Mouse (Mus musculus) retina, postnatal 1 day (tissue): ENCODE data around the gene Dhx32.

Source experiments
- DNase-seq: peaks from one replicate; pipeline ENCODE4 v3.0.0-alpha.2; 2012

Gene Dhx32

DNA sequence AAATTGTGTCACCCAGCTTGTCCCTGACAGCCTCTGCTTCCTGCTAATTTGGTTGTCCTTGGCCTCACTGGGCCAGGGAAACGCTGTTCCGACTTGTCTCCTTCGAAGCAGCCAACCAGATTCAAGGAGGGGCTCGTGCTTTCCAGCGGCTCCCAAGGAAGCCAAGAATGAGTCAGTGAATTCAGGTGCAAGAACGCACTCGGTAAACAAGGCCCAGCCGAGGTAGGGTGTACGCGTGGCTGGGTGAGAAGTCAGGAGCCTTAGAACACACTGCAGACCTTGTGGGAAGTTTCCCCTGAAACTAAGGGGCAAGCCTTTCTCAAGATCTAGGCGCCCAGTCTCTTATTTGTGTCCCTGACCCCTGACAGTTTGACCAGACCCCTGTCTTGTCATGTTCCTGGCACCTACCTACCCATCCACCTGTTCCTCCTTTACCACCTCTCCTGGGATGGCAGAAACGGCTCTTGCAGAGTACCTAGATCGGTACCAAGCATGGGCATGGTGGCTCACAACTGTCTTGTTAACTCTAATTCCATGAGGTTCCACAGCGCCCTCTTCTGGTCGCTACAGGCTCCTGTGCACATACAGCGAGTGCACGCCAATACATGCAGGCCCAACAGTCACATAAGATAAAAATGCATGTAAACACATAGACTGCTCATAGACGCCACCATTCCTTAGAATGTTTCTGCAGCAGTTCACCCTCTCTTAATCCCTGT lies at the start of gene Dhx32:
Dhx32 (minus strand) TSS at position 10 of the 719 bp plus-strand sequence.
- DNase-seq: peak; percentile 92

DNA sequence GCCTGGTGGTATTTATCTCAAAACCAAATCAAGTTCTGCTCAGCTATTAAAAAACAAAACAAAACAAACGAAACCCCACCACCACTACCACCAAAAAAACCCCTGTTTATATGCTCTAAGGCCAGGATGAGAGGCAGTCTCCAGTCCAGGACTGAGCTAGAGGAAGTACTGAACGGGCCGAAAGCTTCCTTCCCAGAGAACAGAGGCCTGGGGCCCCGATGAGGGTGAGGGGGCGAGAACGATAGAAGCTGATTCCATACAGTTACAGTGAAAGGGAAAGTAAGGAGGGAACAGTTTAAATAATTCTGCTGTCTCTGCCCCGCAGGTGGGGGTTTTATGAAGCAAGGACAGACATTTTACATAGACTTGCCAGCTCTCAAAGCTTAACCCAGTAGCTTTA lies 47.1 kb upstream of the Dhx32 start:
- no peak for DNase-seq

DNA sequence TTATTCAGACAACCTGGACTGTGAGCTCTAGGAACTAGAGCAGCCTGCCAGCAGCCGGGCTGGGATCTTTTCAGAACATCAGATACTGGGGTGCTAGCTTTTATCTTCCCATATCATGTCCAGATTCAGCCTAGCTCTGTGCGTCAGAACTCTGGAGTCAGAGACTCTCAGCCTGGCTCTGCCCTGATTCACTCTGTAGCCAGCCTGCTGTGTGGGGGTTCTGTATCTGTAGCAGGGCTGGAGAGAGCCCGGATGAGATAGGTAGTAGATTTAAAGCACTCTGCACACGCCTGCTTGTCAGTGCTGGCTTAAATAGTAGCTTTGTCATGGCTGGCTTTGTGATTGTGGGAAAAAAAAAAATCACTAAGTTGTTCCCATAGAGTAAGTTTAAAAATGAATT lies 46.0 kb upstream of the Dhx32 start:
- no peak for DNase-seq

DNA sequence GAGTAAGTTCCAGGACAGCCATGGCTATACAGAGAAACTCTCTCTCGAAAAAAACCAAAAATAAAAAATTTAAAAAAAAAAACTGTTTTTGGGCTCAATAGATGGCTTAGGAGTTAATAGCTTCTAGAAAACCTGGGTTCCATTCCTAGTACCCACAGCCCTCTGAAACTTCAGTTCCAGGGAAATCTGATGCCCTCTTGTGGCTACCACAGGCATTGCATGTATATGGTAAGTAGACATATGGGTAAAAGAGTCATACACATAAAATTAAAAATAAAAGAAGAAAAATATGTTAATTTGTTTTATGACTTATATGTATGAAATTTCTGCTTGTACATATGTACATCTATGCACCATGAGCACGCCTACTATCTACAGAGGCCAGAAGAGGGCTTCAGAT lies 42.1 kb upstream of the Dhx32 start:
- peak; percentile 20 for DNase-seq

DNA sequence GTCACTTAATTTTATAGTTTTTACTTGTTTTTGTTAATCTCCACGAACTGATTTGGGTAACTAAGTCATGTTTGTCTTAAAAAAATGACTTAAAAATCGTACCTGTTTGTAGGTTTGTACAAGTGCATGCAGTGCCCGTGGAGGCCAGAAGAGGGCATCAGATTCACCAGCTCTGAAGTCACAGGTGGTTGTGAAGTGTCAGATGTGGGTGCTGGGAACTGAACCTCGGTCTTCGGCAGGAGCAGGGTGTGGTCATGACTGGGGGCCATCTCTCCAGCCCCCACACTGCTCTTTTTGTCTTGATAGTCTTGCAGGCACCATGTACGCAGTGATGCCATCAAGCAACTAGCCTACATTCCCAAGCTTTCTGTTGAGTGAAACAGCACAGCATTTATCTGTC lies 41.2 kb upstream of the Dhx32 start:
- no peak for DNase-seq

DNA sequence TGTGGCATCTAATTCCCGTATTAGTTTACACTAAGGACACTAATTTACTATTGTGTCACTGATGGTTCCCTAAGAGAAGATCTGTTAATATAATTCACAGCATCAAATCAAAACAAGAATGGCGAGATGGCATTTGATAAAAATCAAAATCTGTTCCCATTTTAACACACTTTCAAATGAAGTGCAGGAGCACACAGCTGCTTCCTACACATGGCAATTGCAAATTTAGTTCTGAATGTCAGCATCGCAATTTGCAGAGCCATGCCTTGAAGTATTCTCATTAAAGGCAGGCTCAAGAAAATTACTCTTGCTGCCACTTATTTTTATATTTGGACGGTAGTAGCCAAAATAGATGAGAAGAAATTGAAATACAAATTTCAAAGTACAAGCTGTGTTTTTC lies 30.8 kb upstream of the Dhx32 start:
- DNase-seq: no peak

DNA sequence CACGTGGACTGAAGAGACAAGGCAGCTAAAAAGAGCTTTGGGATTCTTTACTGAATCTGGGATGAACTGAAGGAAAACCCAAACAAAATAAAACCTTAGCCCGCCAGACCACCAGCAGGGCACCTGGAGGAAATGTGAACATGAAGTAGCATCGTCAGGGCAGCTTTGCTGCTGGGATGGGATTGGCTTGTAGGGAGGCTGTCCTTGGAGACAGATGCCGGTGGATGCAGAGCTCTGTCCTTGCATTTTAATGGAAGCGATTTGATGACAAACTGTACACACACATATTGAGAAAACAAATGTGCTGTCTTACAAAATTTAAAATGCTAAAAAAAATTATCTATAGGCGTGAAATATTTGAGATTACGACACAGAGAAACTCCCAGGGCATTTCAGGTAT lies 30.4 kb upstream of the Dhx32 start:
- no peak for DNase-seq

DNA sequence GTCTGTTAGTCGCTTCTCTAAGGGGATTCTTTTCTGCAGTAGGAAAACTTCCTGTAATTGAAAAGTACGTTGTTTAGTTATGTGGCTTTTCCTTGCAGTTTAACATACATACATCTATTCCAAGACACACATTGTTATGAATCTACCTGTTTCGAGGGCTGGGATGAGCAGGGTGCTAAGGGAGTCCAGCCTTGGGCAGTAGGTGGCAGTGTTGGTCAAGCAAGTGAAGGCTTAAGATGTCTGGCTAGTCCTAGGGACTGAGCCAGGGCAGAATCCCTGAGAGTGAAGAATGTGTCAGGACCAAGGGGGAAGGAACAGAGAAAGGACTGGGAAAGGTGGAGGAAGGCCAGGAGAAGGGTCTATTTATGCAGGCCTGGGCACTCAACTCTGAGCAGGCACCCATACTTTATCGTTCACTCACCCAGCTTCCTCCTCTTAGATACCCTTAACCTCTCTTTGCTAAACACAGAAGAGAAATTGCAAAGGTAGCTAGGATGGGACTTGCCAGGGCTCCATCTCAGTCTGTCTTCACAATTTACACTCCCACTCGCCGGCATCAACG lies 23.2 kb upstream of the Dhx32 start:
- DNase-seq: peak; percentile 78

DNA sequence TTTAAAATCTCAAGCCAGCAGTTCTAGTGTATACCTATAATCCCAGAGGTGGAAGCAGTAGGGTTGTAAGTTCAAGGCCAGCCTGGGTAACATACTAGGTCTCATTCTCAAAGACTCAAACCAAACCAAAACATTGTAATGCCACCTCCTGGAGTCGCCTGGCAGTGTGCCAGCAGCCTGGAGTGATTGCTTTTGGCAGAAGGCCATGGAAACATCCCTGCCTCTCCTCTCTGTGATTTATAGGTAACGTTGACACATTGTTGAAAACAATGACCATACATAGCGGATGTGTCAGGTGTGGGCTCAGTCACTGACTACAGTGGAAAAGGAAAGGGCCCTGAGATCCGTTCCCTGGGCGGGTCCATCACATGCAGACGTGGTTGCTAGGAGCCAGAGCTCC lies 19.3 kb upstream of the Dhx32 start:
- DNase-seq: peak; percentile 20

DNA sequence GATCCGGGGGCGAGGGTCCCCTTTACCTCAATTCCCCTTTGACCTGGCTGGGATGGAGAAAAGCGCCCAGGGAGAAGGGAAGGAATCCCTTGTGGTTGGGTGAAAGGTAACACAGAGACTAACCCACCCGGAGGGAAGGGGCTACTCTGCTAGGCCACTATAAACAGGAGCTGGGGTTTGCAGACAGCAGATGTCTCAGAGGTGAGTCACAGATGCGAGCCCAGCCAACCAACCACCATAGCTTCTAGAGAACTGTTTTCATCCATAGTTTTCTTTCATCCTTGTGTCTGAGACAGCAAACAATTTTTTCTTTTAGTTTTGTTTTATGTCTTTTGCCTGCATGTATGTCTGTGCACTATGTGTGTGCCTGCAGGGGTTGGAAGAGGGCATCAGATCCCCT lies 17.4 kb upstream of the Dhx32 start:
- DNase-seq: no peak

DNA sequence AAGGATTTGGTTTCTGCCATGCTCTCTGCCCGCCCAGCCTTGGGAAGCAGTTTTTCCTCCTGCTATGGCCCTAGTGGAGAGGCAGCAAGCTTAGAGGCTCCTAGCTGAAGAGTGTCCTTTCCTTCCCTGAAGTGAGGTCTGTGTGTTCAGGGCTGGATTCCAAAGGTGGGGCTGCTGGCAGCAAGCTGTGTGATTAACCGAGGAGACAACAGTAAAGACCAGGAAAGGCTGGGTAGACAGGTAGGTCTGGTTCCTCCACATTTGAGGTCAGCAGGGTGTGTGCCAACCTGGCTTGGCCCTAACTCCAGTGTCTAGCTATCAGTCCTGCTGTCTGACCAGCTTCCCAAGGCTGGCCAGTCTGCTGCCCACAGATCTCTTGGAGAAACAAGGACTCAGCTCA lies 12.2 kb upstream of the Dhx32 start:
- DNase-seq: no peak

DNA sequence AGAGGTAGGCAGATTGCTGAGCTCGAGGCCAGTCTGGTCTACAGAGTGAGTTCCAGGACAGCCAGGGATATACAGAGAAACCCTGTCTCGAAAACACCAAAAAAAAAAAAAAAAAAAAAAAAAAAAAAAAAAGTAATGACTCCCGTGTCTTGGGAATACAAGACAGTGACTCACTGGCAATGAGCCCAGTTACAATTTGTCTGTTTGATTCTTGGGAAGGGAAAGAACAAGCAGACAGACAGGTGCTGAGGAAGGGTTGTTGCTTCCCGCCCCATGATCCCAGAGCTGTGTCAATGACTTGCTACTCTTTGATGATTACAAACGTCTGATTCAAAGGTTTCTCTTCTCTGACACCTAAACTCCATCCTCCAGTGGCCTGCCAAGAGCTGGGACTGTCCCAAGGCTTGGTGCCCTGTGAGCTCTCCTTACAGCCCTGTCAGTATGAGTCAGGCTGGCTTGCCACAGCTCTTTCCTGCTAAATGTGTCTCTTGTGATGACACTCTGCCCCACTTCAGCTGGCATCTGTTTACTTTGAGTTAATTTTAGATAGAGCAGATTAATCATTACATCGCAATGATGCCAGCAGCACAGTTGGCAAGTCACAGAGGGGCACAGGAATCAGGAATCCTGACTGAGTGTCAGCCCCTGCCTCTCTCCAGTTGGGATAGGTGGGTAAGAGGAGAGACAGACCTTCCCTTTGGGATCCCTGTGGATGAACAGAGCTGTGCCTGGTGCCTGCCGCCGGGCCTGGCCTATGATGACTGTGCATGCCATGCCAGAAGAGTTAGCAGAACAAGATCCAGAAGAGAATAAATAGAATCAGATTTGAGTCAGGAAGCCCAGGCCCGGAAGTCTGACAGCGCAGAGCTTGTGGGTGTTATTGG lies 11.0 kb upstream of the Dhx32 start:
- DNase-seq: no peak

DNA sequence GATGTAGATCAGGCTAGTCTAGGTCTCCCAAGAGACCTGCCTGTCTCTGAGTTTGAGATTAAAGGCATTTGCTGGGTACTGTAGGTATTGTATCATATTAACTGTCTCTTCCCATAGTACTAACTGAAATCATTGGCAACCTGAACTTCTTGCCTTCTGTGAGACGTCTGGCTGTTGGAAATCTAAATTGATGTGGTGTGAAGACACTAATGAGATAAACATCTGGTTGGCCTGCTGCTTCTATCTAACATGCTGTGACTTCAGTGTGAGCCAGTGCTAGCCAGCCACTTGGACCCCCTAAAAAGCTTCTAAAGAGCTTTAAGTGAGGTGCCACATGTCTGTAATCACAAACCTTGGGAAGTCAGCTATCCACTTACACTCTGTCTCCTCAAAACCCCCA lies 10.2 kb upstream of the Dhx32 start:
- DNase-seq: no peak

DNA sequence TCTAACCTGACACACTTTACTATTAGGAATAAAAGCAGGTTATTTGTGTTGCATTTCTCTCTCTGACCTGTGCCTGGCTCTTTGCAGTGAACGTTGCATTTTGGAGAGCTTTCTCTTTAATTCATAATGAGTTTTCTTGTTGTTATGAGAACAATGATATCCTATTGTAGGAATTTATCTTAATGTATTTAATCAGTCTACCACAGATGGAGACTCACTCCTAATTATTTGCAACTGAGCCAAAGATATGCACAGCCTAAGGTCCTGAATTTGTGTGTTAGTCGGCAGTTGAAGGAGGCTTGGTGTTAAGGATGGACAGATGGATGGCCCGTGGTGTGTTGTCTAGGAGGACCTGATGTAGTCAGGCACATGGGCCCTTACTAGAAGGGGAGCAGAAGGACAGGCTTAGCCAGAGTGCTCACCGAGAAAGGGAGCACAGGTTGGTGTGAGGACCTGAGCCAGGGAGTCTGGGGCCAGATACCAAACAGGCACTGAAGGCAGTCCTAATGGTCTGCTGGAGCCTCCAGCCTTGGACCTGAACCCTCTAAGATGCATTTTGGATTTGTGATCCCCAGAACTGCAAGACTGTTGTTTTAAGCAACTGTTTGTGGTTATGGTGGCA lies 8.2 kb upstream of the Dhx32 start:
- no peak for DNase-seq

DNA sequence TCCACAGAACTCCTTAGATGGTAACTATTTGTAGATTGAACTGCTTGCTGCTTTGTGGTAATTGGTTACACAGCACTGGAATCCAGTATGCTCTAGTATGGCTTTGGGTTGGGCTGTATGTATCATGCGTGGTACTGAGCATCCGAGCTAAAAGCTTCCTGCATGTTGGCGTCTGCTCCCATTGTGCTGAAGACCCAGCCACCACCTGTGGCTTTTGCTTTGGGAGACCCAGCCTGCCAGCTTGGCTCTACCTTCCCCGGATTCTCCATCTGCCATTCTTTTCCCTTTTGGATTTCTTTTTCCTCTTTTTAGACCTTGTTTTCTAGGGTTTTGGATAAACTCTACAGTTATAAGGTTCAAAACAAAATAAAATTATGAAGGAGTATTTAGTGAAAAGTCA lies 7.6 kb upstream of the Dhx32 start:
- no peak for DNase-seq

DNA sequence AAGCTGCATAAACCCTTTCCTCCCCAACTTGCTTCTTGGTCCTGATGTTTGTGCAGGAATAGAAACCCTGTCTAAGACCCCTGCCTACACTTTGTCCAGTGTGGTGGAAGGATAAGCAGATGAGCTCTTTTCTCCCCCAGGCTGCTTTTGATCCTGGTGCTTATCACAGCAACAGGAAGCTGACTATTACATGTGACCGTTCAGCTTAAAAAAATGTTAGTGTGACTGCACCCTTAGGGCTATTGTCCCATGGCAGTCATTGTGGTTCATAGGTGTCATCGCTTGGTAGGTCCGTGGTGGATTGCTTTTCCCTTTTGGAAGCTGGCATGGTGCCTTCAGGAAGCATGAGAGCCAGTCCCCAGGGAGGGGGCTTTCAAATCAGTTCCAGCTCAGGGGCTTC lies 5.6 kb upstream of the Dhx32 start:
- DNase-seq: no peak

DNA sequence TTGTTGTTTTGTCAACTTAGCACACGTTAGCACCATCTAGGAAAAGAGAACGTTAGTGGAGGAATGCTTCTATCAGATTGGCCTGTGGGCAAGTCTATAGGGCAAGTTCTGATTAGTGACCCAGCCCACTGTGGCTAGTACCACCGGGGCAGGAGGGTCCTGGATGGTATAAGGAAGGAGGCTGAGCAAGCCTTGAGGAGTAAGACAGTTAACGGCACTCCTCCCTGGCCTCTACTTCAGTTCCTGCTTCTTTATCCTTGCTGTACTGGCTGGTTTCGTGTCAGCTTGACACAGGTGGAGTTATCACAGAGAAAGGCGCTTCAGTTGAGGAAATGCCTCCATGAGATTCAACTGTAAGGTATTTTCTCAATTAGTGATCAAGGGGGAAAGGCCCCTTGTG lies 5.0 kb upstream of the Dhx32 start:
- DNase-seq: no peak

DNA sequence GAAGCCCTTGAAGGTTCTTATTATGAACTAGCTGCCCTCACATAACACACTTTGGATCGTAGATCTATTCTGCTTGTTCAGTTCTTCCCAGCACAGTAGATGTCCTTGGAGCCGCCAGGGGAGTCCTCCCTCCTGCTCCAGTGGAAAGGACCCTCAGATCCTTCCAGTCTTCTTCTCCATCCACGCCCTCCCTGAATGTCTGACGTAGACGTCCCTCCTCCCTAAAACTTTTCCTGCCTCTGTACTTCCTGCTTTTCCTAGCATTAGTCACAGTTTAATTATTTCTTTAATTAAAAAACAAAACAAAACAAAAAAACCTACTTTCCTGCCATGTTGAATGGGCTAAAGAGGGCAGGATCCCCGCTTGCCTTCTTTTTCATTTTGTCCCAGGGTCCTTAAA lies 535 bp downstream of the Dhx32 start:
- DNase-seq: no peak

DNA sequence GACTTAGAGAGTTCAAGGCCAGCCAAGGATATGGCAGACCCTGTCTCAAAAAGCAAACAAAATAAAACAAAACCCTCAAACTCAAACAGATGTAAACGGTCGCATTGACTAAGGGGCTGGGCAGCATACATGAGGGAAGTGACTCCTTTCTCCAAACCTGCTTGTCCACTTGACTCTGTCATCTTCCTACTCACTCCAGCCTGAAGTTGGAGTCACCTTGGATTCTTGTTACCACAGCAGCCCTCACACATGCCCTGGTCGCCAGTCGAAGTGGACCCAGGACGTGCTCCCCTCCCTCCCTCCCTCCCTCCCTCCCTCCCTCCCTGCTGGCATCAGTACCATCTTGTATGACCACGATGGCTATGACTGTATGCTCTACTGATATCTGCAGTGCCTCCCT lies 943 bp downstream of the Dhx32 start:
- DNase-seq: no peak

DNA sequence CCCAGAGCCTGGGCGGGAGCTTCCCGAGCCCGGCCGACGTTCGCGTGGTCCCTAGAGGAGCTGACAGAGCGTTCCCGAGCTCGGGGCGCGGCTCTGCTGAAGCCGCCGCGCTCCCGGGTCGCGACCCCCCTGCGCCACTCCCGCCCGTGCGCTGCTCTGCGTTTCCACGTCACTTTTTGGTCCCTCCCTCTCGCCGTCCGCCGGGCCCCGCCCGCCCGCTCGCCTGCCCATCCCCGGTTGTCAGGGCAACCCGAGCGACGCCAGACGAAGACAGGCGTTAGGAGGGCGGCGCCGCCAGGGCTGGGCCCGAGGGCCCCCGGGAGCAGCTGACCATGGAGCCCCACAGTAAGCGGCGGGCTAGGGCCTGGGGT lies 5.9 kb downstream of the Dhx32 start, which contains the start of gene Fank1:
Fank1 (plus strand) TSS at position 236 of the 371 bp plus-strand sequence.
- DNase-seq: peak; percentile 97

DNA sequence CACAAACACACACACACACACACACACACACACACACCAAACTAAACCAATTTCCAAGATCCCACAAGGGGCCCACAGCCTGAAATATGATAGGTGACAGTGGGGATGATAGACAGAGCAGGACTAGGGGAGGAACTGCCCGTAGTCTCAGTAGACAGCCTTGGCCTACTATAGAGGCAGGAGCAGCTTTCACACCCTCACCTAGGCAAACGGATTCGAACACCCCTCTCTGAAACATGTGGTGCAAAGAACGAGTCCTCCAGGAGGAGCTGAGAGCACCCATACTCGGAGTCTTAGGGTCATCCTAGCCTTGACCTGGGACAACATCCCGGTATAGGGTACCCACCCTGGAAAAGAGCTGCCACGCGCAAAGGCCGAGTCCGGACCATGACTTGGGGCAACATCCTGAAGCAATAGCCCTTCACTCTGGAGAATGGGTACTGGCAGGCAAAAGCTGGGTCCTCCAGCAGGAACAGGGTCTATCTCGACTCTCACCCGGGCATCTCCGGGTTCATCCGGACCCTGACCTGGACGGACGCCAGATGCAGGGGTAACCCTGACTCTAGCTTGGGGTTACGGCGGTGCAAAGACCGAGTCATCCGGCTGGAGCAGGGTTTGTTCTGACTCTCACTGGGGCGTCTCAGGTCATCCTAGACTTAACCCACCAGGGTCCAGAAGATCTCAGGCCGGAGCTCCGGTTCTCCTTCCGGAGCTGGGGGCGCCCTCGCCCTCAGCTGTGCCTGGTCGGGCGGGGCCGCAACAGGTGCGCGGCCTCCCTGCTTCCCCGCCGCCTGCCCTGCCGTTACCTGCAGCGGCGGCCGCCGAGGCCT lies 6.5 kb downstream of the Dhx32 start:
- peak; percentile 24 for DNase-seq

DNA sequence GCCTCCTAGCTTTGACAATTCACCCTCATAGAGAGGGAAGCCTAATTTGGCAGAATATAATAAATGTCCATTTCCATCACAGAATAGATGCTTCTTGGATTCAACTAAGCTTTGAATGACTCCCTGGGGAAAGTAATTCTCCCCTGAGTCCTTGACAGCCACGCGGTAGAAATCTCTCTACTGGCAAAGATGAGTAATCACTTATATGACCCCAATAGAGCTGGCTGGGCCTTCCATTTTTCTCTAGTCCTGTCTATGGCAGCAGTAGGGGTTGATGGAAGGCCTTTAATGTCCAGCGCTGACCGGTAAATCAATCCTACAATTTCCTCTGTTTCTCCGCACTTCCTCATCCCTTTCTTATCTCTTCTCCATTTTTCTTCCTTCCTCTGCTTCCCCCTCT lies 7.3 kb downstream of the Dhx32 start:
- no peak for DNase-seq

DNA sequence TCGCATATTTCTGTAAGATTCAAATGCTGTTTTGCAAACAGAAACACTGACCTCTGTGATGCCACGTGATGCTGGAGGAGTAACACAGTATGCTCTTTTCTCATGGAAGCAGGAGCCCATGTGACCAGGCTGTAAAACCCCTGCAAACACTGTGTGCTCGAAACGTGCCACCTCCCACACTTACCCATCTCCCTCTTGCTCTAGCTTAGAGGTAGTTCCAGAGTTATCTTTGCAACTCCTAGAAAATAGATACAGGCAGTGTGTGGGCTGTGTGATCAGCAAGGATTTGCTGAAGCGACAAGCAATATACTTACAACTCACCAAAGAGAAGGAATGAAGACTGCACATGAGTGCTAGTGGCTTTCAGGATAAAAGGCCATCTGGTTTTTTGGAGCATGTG lies 14.0 kb downstream of the Dhx32 start:
- no peak for DNase-seq
